Mouse (Mus musculus) liver, embryonic 14.5 days (tissue): ENCODE data around the gene Stard3.

Experiments used
- CTCF ChIP-seq: IDR thresholded peaks from 2 replicates; pipeline ENCODE4 v1.5.1; 2016; ENCODE audit warnings: antibody characterized with exemption, low read depth, control low read depth
- EP300 ChIP-seq: IDR thresholded peaks from 2 replicates; pipeline ENCODE4 v1.6.1; 2016; ENCODE audit warnings: antibody characterized with exemption, low read depth

- TF ChIP-seq EP300 = no peak
- no peak for TF ChIP-seq CTCF
Measured at GRCm38 (mm10) chr11:98354445-98354844, 3.7 kb upstream of the Stard3 start.
